In the genomic region with DNA sequence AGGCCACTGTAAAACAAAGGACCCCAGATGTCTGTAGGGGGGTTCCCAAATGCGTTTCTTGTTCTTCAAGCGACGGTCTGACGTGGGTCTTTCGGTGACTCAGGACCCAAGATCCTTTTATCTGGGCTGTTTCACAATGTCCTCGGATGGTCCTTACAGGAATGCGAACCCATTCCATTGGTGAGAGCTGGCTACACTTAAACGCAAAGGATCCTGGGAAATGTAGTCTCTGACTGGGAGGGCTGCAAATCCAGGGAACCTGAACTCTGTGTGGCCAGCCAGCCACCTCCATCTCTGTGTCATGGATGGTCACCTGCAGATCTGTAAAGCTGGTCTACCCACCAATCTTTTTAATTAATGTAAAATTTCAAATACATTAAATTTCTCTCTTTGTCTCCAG, we compare ENCODE assay signal across 29 mouse cellular contexts.
A peak's percentile ranks its signal among the peaks of the same experiment; 100 is the strongest.
DNase-seq lines count a peak whose midpoint lies in the region; ATAC-seq lines count a peak whose summit lies in the region.
"Had no signal": no experiment of that assay in that cellular context is flagged by ENCODE, and none has a peak within 500 bp of the region (broad histone marks: within the 10 kb centered on the region; RNA-seq: fewer than 3 reads in every experiment).

No protein-coding gene starts in this region.

- H3K36me3 ChIP-seq in forebrain, embryonic 14.5 days (ENCODE audit: control insufficient read depth, insufficient read depth, low read length): no peaks in the 10 kb centered on the region
- no peaks in the 10 kb centered on the region for H3K36me3 ChIP-seq in forebrain, embryonic 15.5 days
- H3K36me3 ChIP-seq in midbrain, embryonic 14.5 days (ENCODE audit: control insufficient read depth, insufficient read depth, low read length): no peaks in the 10 kb centered on the region
- no peaks in the 10 kb centered on the region for H3K36me3 ChIP-seq in midbrain, embryonic 15.5 days (replicated peaks)
- H3K36me3 ChIP-seq: embryonic facial prominence, embryonic 12.5 days; heart, embryonic 13.5 days; limb, embryonic 10.5 days; limb, embryonic 15.5 days; liver, embryonic 13.5 days had no signal

- ATAC-seq in forebrain, embryonic 14.5 days: no peak
- ATAC-seq in forebrain, embryonic 15.5 days (replicated peaks): no peak
- ATAC-seq in midbrain, embryonic 14.5 days (ENCODE audit: low FRiP score, low TSS enrichment): no peak
- no peak for ATAC-seq in midbrain, embryonic 15.5 days (replicated peaks)
- ATAC-seq: intestine, embryonic 16.5 days; lung, postnatal 0 days; Patski had no signal

- H3K9me3 ChIP-seq in forebrain, embryonic 14.5 days (replicated peaks; ENCODE audit: control insufficient read depth, low read length): no peaks in the 10 kb centered on the region
- no peaks in the 10 kb centered on the region for H3K9me3 ChIP-seq in forebrain, embryonic 15.5 days
- no peaks in the 10 kb centered on the region for H3K9me3 ChIP-seq in midbrain, embryonic 14.5 days (ENCODE audit: control insufficient read depth, low read length)
- no peaks in the 10 kb centered on the region for H3K9me3 ChIP-seq in midbrain, embryonic 15.5 days
- H3K9me3 ChIP-seq: embryonic facial prominence, embryonic 12.5 days; heart, embryonic 13.5 days; limb, embryonic 10.5 days; limb, embryonic 15.5 days; liver, embryonic 13.5 days; megakaryocyte, embryonic 14.5 days had no signal

- no peak overlapping the region for H3K4me3 ChIP-seq in forebrain, embryonic 14.5 days (ENCODE audit: low read depth, low read length)
- H3K4me3 ChIP-seq in forebrain, embryonic 15.5 days: no peak overlapping the region
- no peak overlapping the region for H3K4me3 ChIP-seq in midbrain, embryonic 14.5 days (replicated peaks; ENCODE audit: low read depth, low read length)
- H3K4me3 ChIP-seq in midbrain, embryonic 15.5 days: no peak overlapping the region
- H3K4me3 ChIP-seq: embryonic facial prominence, embryonic 12.5 days; heart, embryonic 13.5 days; limb, embryonic 10.5 days; limb, embryonic 15.5 days; liver, embryonic 13.5 days; megakaryocyte, embryonic 14.5 days had no signal

- H3K27ac ChIP-seq in forebrain, embryonic 14.5 days (ENCODE audit: low read depth, low read length): no peak overlapping the region
- no peak overlapping the region for H3K27ac ChIP-seq in forebrain, embryonic 15.5 days (replicated peaks)
- H3K27ac ChIP-seq in midbrain, embryonic 14.5 days (replicated peaks; ENCODE audit: low read depth, low read length): no peak overlapping the region
- no peak overlapping the region for H3K27ac ChIP-seq in midbrain, embryonic 15.5 days
- H3K27ac ChIP-seq: embryonic facial prominence, embryonic 12.5 days; heart, embryonic 13.5 days; kidney, postnatal 0 days; limb, embryonic 10.5 days; limb, embryonic 15.5 days; liver, embryonic 13.5 days had no signal

- WGBS in forebrain, embryonic 14.5 days: 37% methylated on average over 8 of the region's 8 CpGs
- 51% methylated on average over 8 of the region's 8 CpGs for WGBS in forebrain, embryonic 15.5 days
- WGBS in midbrain, embryonic 14.5 days: 37% methylated on average over 8 of the region's 8 CpGs
- 39% methylated on average over 8 of the region's 8 CpGs for WGBS in midbrain, embryonic 15.5 days

- H3K4me1 ChIP-seq in forebrain, embryonic 14.5 days (ENCODE audit: control insufficient read depth, insufficient read depth, low read length): peaks cover 16% of the 10 kb centered on the region
- peaks cover 19% of the 10 kb centered on the region for H3K4me1 ChIP-seq in forebrain, embryonic 15.5 days
- H3K4me1 ChIP-seq in midbrain, embryonic 14.5 days (ENCODE audit: control insufficient read depth, insufficient read depth, low read length): peaks cover 14% of the 10 kb centered on the region
- peaks cover 19% of the 10 kb centered on the region for H3K4me1 ChIP-seq in midbrain, embryonic 15.5 days
- H3K4me1 ChIP-seq: limb, embryonic 15.5 days; liver, embryonic 13.5 days had no signal

- H3K4me2 ChIP-seq in forebrain, embryonic 14.5 days (ENCODE audit: low read length): no peak overlapping the region
- no peak overlapping the region for H3K4me2 ChIP-seq in forebrain, embryonic 15.5 days (replicated peaks)
- H3K4me2 ChIP-seq in midbrain, embryonic 14.5 days (ENCODE audit: low read length): no peak overlapping the region
- no peak overlapping the region for H3K4me2 ChIP-seq in midbrain, embryonic 15.5 days
- H3K4me2 ChIP-seq: embryonic facial prominence, embryonic 12.5 days; heart, embryonic 13.5 days; limb, embryonic 15.5 days; liver, embryonic 13.5 days had no signal

- no peak overlapping the region for H3K9ac ChIP-seq in forebrain, embryonic 14.5 days (ENCODE audit: low read length)
- no peak overlapping the region for H3K9ac ChIP-seq in forebrain, embryonic 15.5 days (replicated peaks)
- no peak overlapping the region for H3K9ac ChIP-seq in midbrain, embryonic 14.5 days (replicated peaks; ENCODE audit: low read length)
- H3K9ac ChIP-seq in midbrain, embryonic 15.5 days: no peak overlapping the region
- H3K9ac ChIP-seq: embryonic facial prominence, embryonic 12.5 days; heart, embryonic 13.5 days; limb, embryonic 15.5 days; liver, embryonic 13.5 days had no signal

- H3K27me3 ChIP-seq in forebrain, embryonic 14.5 days (replicated peaks; ENCODE audit: control insufficient read depth, insufficient read depth, low read length): no peaks in the 10 kb centered on the region
- H3K27me3 ChIP-seq in forebrain, embryonic 15.5 days: no peaks in the 10 kb centered on the region
- H3K27me3 ChIP-seq in midbrain, embryonic 14.5 days (ENCODE audit: control insufficient read depth, insufficient read depth, low read length): no peaks in the 10 kb centered on the region
- no peaks in the 10 kb centered on the region for H3K27me3 ChIP-seq in midbrain, embryonic 15.5 days (replicated peaks)
- H3K27me3 ChIP-seq: embryonic facial prominence, embryonic 12.5 days; limb, embryonic 15.5 days; liver, embryonic 13.5 days; megakaryocyte, embryonic 14.5 days had no signal

- DNase-seq in forebrain, embryonic 14.5 days (ENCODE audit: low spot score): peak; percentile 70
- DNase-seq in midbrain, embryonic 14.5 days: peak; percentile 76
- peak; percentile 80 for DNase-seq in ZHBTc4 (ENCODE audit: low read depth, low spot score)
- no peak for DNase-seq in layer of hippocampus, adult 18-20 months (ENCODE audit: low spot score in 2 of 2)
- no peak for DNase-seq in urinary bladder, adult 18-20 months (ENCODE audit: low spot score in 2 of 2)
- DNase-seq: adrenal gland, postnatal 36 days; B cell, adult 2 months; cerebellum, adult 9-10 months; cerebellum, postnatal 36 days; heart, postnatal 10 days; kidney, adult 8-10 months; kidney, postnatal 4 days; layer of hippocampus, postnatal 36 days; liver, embryonic 13.5 days; lung, adult 18-20 months; lung, postnatal 4 days; right cerebral cortex, postnatal 25 days; thymus, postnatal 14 days had no signal

Comparison
In these comparisons a context has a peak if more than half of its experiments do, and no peak if none do; other contexts are left out.
1. DNase-seq: peak in forebrain, embryonic 14.5 days (single experiment), midbrain, embryonic 14.5 days (single experiment) and ZHBTc4 (single experiment); none in layer of hippocampus, adult 18-20 months (0 of 2) and urinary bladder, adult 18-20 months (0 of 2).